Mouse (Mus musculus) intestine, embryonic 14.5 days (tissue): ENCODE measurements at regions not wholly inside any gene's neighbourhood (a gene's known extent, or its start where the extent isn't known, plus 50 kb on each side); places are given as distances from the start of the nearest gene placed in this dataset.

Experiments
- ATAC-seq: fragments of 200-750 bp; cut with Nextera tagmentation; replicated peaks from 2 replicates; pipeline ENCODE4 v1.8.0; 2017; ENCODE audit warnings: low read depth, moderate number of reproducible peaks, moderate TSS enrichment, moderate library complexity; ENCODE audit not compliant: low FRiP score, low TSS enrichment
- DNase-seq: peaks from one replicate; pipeline ENCODE4 v3.0.0-alpha.2; 2018; ENCODE audit warnings: low spot score
- H3K27ac ChIP-seq: fragments of 300-500 bp; sonication (generic); 2 replicates; pipeline ENCODE4 v1.5.1; 2014; ENCODE audit warnings: low read depth, mild to moderate bottlenecking, control low read depth
- H3K27me3 ChIP-seq: fragments of 300-500 bp; sonication (generic); replicated peaks from 2 replicates; pipeline ENCODE4 v1.6.1; 2014; ENCODE audit warnings: low read length, control low read depth; ENCODE audit not compliant: control insufficient read depth, insufficient read depth
- H3K36me3 ChIP-seq: fragments of 300-500 bp; sonication (generic); 2 replicates; pipeline ENCODE4 v1.6.1; 2014; ENCODE audit warnings: low read length, control low read depth; ENCODE audit not compliant: control insufficient read depth, insufficient read depth
- H3K4me1 ChIP-seq: fragments of 300-500 bp; sonication (generic); replicated peaks from 2 replicates; pipeline ENCODE4 v1.6.1; 2014; ENCODE audit warnings: low read length, control low read depth, mixed read lengths; ENCODE audit not compliant: control insufficient read depth, insufficient read depth
- H3K4me2 ChIP-seq: fragments of 300-500 bp; sonication (generic); 2 replicates; pipeline ENCODE4 v1.6.1; 2014; ENCODE audit warnings: low read length
- H3K4me3 ChIP-seq: fragments of 300-500 bp; sonication (generic); 2 replicates; pipeline ENCODE4 v1.5.1; 2014; ENCODE audit warnings: low read depth, low read length, control low read depth, mixed read lengths
- H3K9ac ChIP-seq: fragments of 300-500 bp; sonication (generic); 2 replicates; pipeline ENCODE4 v1.6.1; 2014; ENCODE audit warnings: mild to moderate bottlenecking, low read length
- H3K9me3 ChIP-seq: fragments of 300-500 bp; sonication (generic); 2 replicates; pipeline ENCODE4 v1.6.1; 2016; ENCODE audit warnings: low read length, control low read depth; ENCODE audit not compliant: control insufficient read depth
- WGBS: fragments of 180-500 bp; shearing (Covaris S2); extraction: QIAGEN DNeasy Blood & Tissue Kit; methylation state at CpG from one replicate; pipeline ENCODE4 v1.1.7; 2014; 5-methylcytosine and 5-hydroxymethylcytosine counted together

DNA sequence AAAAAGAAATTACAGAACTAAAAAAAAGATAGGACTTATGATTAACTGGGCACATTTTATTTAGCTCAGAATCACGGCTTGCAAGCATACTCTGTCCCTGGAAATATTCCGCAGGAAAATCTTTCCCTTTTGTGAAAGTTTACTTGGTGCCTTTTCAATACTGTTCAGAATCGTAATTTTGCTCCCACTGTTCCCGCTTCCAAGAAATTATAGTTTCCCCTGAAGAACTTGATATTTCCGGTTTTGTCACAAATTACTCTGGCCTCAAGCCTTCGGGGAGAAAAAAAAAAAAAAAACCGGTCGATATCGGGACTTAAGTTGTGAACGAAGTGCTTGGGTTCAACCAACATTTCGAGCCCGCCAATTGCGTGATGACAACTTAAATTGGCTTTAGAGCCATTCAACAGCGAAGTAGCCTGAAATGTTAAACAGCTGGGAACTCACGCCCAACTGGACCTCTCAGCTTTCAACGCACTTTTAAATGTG is 84.4 kb upstream of the Commd3 start:
- no peaks in the 10 kb centered on the region for H3K4me1 ChIP-seq
- peak overlapping the region; percentile 70 for H3K4me3 ChIP-seq
- DNase-seq (peak; percentile 76), ATAC-seq (no peak; the same call in 1 of the 2 replicates)
- H3K27ac ChIP-seq: peak overlapping the region; percentile 82
- peak overlapping the region; percentile 66 for H3K9ac ChIP-seq
- no peaks in the 10 kb centered on the region for H3K36me3 ChIP-seq
- peak overlapping the region; percentile 78 for H3K4me2 ChIP-seq
- 0% methylated on average over 16 of the region's 16 CpGs for WGBS
- no peaks in the 10 kb centered on the region for H3K9me3 ChIP-seq
- no peaks in the 10 kb centered on the region for H3K27me3 ChIP-seq

DNA sequence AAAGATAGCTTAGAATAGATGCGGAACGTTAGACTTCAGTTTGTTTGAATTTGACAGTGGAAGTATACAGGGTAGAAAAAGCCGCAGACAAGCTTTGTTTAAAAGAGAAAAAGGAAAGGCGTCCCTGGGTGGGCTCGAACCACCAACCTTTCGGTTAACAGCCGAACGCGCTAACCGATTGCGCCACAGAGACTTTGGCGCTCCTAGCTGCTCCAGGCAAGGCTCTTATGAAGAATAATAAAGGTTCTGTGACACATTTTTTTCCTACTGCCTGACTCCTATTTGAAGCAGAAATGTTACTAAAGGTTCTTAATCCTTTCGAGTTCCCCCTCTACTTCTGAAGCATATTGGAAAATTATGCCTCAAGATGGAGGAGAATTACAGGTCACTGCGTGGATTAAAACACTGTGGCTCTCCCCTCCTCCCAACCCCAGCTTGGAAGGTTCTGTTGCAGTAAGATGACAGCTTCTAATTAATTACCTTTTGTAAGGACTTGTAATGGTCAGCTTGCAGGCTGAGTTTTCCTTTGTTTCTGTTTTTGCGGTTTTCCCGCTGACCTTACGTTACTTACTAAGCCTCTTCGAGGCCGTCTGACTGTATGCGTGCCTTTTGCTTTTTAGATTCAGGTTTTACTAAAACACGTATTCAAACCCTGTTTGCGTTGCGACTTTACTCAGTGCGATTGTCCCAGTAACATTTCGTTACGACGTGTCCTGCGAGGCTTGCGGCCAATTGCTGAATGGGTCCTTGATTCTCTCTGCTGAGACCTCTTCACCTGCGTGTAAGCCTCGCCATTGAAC is 85.1 kb upstream of the Commd3 start:
- peak; percentile 80 for ATAC-seq
- Histone ChIP-seq H3K9ac (peak overlapping the region; percentile 66), H3K4me3 (peak overlapping the region; percentile 70), H3K36me3 (no peaks in the 10 kb centered on the region), H3K27ac (peak overlapping the region; percentile 82), H3K4me1 (no peaks in the 10 kb centered on the region), H3K9me3 (no peaks in the 10 kb centered on the region), H3K27me3 (no peaks in the 10 kb centered on the region), H3K4me2 (peak overlapping the region; percentile 78)
- peak; percentile 98 for DNase-seq
- WGBS: 2% methylated on average over 31 of the region's 31 CpGs

DNA sequence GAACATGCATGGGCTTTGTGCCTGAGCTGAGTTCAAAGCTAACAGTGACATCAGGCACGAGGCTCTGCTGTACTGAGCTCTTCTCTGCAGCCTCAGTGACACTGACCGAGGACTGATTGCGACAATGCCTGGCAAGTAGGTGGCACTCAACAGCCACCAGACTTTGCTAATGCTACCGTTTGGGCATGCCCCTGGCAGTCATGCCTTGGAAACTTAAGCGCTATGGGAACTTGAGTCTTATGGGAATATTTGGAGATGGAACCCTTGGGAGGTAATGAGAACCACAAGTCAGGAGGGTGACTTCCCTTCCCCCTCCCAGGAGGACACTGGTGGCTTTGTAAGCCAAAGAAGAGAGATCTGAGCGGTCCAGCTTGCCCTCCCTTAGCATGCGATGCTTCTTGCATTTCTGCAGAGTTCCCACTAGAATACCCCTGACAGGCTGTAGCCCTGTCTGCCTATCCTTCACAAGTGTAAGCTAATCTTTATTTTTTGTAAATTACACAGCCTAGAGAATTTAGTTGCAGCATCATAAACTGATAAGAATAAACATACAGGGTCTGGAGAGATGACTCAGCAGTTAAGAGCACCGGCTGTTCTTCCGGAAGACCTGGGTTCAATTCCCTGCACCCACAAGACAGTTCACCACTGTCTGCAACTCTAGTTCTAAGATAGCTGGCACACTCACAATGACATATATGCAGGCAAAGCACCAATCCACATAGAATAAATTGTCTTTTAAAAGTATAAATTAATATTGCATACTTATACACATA is 86.4 kb upstream of the Commd3 start:
- Histone ChIP-seq H3K27me3 (no peaks in the 10 kb centered on the region), H3K4me2 (no peak overlapping the region), H3K9ac (no peak overlapping the region), H3K27ac (no peak overlapping the region), H3K9me3 (no peaks in the 10 kb centered on the region), H3K4me1 (no peaks in the 10 kb centered on the region), H3K4me3 (no peak overlapping the region), H3K36me3 (no peaks in the 10 kb centered on the region)
- no peak for DNase-seq
- no peak for ATAC-seq
- 51% methylated on average over 9 of the region's 9 CpGs for WGBS

DNA sequence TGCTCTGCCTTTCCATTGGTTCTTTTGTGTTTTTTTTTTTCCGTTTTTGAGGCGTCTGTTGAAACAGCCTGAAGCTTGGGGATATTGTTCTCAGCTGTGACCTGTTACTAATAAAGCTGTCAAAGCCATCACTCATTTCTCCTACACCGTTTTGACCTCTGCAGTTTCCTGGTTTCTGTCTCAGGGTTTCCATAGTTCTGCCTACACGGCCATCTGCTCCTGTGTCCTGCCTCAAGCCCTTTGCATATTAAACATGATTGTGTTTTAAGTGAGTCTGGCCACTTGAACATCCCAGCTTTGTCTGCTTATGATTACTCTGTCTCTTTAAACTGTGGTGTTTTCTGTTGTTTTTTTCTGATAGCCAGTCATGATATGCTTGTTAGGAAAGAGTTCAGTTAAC is 114.1 kb upstream of the Commd3 start:
- ATAC-seq (no peak), DNase-seq (no peak)
- H3K36me3 ChIP-seq: no peaks in the 10 kb centered on the region
- WGBS: 17% methylated on average over 4 of the region's 4 CpGs
- H3K27me3 ChIP-seq: no peaks in the 10 kb centered on the region
- no peak overlapping the region for H3K4me2 ChIP-seq
- no peaks in the 10 kb centered on the region for H3K4me1 ChIP-seq
- H3K27ac ChIP-seq: no peak overlapping the region
- no peaks in the 10 kb centered on the region for H3K9me3 ChIP-seq
- no peak overlapping the region for H3K9ac ChIP-seq
- no peak overlapping the region for H3K4me3 ChIP-seq

DNA sequence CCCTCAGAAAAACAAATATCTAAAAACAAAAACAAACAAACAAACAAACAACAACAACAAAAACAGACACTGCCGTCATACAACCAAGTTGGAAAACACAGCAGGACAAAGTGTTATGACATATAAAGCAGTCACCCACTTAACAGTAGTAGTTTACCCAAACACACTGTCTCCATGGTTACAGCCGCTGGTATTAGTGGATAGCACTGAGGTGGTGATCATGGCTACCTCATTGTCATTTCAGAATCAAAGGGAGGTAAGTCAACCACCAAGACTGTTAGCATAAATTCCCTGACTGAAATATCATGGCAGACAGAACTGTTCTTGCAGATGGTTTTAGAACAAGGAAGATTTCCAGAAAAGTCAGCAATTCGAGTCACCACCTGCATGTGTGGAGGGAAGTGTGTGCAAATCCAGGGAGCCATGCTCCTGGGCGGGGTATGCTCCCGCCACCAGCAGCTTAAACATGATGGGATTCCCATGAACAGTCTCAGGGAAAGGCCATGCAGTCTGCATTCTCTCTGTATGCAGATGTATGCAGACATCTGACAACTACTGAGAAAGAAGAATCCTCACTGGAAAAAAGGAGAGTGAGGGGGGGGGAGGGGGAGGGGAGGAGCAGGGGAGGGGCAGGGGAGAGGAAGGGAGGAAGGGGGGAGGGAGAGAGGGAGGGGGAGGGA is 124.1 kb upstream of the Commd3 start:
- ATAC-seq (no peak), DNase-seq (no peak)
- H3K4me3 ChIP-seq: no peak overlapping the region
- H3K27me3 ChIP-seq: no peaks in the 10 kb centered on the region
- H3K4me1 ChIP-seq: no peaks in the 10 kb centered on the region
- H3K9ac ChIP-seq: no peak overlapping the region
- no peak overlapping the region for H3K4me2 ChIP-seq
- WGBS: 62% methylated on average over 5 of the region's 5 CpGs
- no peaks in the 10 kb centered on the region for H3K9me3 ChIP-seq
- H3K27ac ChIP-seq: no peak overlapping the region
- H3K36me3 ChIP-seq: no peaks in the 10 kb centered on the region

DNA sequence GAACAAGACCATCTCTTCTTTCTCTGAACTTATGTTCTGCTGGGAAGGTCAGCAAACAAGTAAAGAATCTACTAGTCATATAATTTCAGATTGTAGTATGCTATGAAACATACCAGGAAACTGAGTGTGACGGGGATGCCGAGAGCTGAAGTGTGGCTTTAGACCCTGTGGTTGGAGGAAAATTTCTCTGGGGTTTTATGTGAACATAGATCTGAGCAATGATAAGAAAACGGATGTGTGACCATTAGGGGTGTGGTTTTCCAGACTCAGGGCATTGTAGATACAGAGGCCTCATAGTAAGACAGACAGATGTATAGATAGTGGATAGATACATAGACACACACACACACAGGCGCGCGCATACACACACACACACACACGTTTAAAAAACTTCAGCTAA is 131.8 kb upstream of the Dnajc1 start:
- H3K36me3 ChIP-seq: no peaks in the 10 kb centered on the region
- H3K9ac ChIP-seq: no peak overlapping the region
- DNase-seq: no peak
- WGBS: 77% methylated on average over 7 of the region's 7 CpGs
- ATAC-seq: no peak
- H3K4me1 ChIP-seq: no peaks in the 10 kb centered on the region
- H3K4me2 ChIP-seq: no peak overlapping the region
- H3K4me3 ChIP-seq: no peak overlapping the region
- no peaks in the 10 kb centered on the region for H3K27me3 ChIP-seq
- no peak overlapping the region for H3K27ac ChIP-seq
- H3K9me3 ChIP-seq: no peaks in the 10 kb centered on the region

DNA sequence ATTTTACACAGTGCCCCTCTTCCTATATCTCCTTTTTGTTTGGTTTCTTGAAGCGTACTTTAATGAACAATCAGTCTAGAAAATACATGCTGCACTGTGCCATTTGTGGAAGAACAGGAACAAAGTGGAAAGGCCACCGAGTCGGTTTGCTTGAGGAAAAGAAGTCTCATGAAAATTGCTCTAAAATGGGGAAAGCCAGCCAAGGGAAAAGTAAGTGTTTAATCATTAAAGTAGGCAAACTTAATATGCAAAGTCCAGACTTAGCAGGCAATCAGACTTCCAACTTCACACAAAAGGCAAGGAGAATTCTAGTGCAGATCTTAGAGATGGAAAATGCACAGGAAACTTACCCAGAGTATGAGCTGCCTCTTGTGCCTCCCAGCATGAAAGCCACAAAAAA is 131.3 kb upstream of the Dnajc1 start:
- Histone ChIP-seq H3K27me3 (no peaks in the 10 kb centered on the region), H3K9ac (no peak overlapping the region), H3K36me3 (no peaks in the 10 kb centered on the region), H3K27ac (no peak overlapping the region), H3K9me3 (no peaks in the 10 kb centered on the region), H3K4me2 (no peak overlapping the region), H3K4me1 (no peaks in the 10 kb centered on the region), H3K4me3 (no peak overlapping the region)
- no peak for ATAC-seq
- DNase-seq: no peak
- 75% methylated on average over 3 of the region's 3 CpGs for WGBS

DNA sequence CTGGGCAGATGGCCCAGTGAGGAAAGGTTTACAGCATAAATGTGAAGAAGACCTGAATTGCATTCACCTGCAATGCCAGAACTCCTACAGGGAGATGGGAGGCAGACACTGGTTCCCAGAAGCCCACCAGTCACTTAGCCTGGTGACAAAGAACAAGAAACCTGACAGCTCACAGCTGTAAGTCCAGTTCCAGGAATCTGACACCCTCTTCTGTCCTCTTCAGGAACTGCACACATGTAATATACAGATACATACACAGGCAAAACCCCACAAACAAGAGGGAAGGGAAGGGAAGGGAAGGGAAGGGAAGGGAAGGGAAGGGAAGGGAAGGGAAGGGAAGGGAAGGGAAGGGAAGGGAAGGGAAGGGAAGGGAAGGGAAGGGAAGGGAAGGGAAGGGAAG is 120.8 kb upstream of the Dnajc1 start:
- H3K4me2 ChIP-seq: no peak overlapping the region
- no peaks in the 10 kb centered on the region for H3K9me3 ChIP-seq
- H3K27ac ChIP-seq: no peak overlapping the region
- no peaks in the 10 kb centered on the region for H3K36me3 ChIP-seq
- no peaks in the 10 kb centered on the region for H3K27me3 ChIP-seq
- no peak for ATAC-seq
- no peak overlapping the region for H3K4me3 ChIP-seq
- H3K4me1 ChIP-seq: no peaks in the 10 kb centered on the region
- DNase-seq: no peak
- no peak overlapping the region for H3K9ac ChIP-seq
